Mouse (Mus musculus) kidney, adult 10 weeks (tissue): ENCODE measurements around the gene Krt79. TPM values are rescaled to one million over a fixed set of nuclear protein-coding genes. Genes with fewer than 3 reads are reported as not detected.

Experiments used
- polyA plus RNA-seq: library from polyadenylated mRNA; stranded (reverse); fragments of 350-450 nt; fragmentation: Illumina TruSeq; extraction: RNeasy Lipid Tissue Mini Kit (QIAGEN cat#74804); gene quantifications from one replicate; pipeline ENCODE4 v1.2.3, GENCODE M21; 2014; ENCODE audit warnings: low read depth, low replicate concordance

The Krt79 gene
- not detected for polyA plus RNA-seq

GRCm38 (mm10) chr15:101940274-101940829 lies at the start of gene Krt79:
Gene Krt79 (minus strand): TSS chr15:101940324.

DNA sequence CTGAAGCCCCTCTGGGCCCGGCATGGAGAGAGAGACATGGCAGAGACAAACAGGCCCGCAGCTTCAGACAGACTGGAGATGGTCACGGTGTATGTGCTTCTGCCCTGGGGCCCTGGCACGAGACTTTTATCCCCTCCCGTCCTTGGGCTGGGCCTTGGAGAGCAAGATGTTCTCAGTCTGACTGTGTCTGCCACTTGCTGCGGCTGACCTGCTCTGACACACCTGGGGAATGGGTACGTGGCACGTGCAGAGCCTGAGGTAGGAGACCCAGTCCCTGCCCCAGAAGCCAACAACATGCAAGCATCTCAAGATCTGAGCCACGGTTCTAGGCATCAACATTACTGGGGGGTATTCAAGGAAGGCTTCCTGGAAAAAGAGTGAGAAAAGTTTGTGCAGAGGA lies 14.1 kb upstream of the Krt79 start, which contains the start of gene Krt78:
Krt78 (minus strand) TSS at position 101 of the 400 bp plus-strand sequence.

DNA sequence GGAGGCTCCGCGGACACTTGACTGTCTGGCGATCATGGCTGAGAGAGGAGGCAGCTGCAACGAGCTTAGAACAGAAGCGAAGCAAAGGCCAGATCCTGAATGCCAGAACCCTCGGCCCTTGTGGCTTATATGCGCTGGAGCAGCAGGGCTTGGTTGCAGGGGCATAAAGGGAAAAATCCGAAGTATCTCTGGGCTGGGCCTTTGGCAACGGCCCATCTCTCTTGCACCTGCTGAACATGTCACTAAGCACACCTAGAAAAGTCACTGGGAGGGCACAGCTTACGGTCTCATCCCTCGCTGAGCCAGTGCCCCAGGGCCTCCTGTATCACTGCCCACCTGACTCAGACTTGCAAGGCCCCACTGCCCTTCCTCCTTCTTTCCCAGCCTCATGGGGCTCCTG lies 15.5 kb downstream of the Krt79 start, which contains the start of gene Krt4:
Krt4 (minus strand) TSS at position 101 of the 400 bp plus-strand sequence.

DNA sequence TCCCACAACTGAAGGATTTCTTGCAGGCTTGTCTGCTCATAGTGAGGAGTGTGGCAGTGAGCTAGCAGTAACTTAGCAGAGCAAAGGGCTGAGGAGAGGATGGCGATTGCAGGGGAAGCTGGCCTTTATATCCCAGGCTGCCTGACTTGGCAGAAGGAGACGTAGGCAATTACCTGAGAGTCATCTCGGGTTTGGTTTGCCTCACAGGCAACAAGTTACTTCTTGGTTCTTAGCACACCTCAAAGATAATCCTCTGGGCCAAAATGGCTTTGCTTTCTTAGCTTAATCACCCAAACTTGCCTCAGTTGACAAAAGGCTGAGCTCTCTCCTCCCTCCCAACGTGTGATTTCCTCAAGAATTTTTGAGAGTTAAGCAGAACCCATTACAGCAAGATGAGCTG lies 47.3 kb downstream of the Krt79 start, which contains the start of gene Krt76:
Krt76 (minus strand) TSS at position 101 of the 400 bp plus-strand sequence.

Other genes starting within 250 kb of the Krt79 start
- gene Krt6a, start 246.0 kb downstream of the Krt79 start, polyA plus RNA-seq = not detected
- gene Krt5, start 227.4 kb downstream of the Krt79 start, polyA plus RNA-seq = not detected
- gene Krt71, start 197.2 kb downstream of the Krt79 start, polyA plus RNA-seq = not detected
- gene Krt72, start 153.9 kb downstream of the Krt79 start, polyA plus RNA-seq = not detected
- not detected for gene Krt73, start 138.0 kb downstream of the Krt79 start, polyA plus RNA-seq
- gene Krt2, start 122.2 kb downstream of the Krt79 start, polyA plus RNA-seq = not detected
- not detected for gene Krt1, start 89.5 kb downstream of the Krt79 start, polyA plus RNA-seq
- gene Krt77, start 70.6 kb downstream of the Krt79 start, polyA plus RNA-seq = not detected
- gene Krt76, start 47.4 kb downstream of the Krt79 start, polyA plus RNA-seq = not detected
- not detected for gene Krt4, start 15.6 kb downstream of the Krt79 start, polyA plus RNA-seq
- gene Krt78, start 14.0 kb upstream of the Krt79 start, polyA plus RNA-seq = not detected
- 4.4 TPM for gene Krt8, start 64.2 kb upstream of the Krt79 start, polyA plus RNA-seq
- gene Krt18, start 87.9 kb upstream of the Krt79 start, polyA plus RNA-seq = 1.5 TPM
- gene Eif4b, start 133.4 kb upstream of the Krt79 start, polyA plus RNA-seq = 196 TPM
- 32.3 TPM for gene Tns2, start 160.1 kb upstream of the Krt79 start, polyA plus RNA-seq
- 0.44 TPM for gene Spryd3, start 195.9 kb upstream of the Krt79 start, polyA plus RNA-seq
- not detected for gene Igfbp6, start 204.0 kb upstream of the Krt79 start, polyA plus RNA-seq
- gene Soat2, start 210.2 kb upstream of the Krt79 start, polyA plus RNA-seq = not detected